Mouse (Mus musculus): ENCODE measurements around the gene Atg4b.
"Not testable (repeated sequence)": the region's sequence is repeated elsewhere in the genome, so short reads cannot be mapped to it uniquely, and the experiment has no call there.

Gene Atg4b

GRCm38 (mm10) chr1:93756154-93756553 is 4.9 kb downstream of the Atg4b start:
- DNase-seq (ENCODE audit: low spot score), result no peak

- DNase-seq (ENCODE audit: low spot score), result no peak
Measured at GRCm38 (mm10) chr1:93760076-93760475, 8.8 kb downstream of the Atg4b start.

- DNase-seq (ENCODE audit: low spot score), result not testable (repeated sequence)
Measured at GRCm38 (mm10) chr1:93763531-93763930, 12.2 kb downstream of the Atg4b start.

GRCm38 (mm10) chr1:93764871-93765591 is 13.7 kb downstream of the Atg4b start:
- DNase-seq (ENCODE audit: low spot score), result no peak

- no peak for DNase-seq (ENCODE audit: low spot score)
Measured at GRCm38 (mm10) chr1:93767600-93767999, 16.3 kb downstream of the Atg4b start.

- no peak for DNase-seq (ENCODE audit: low spot score)
Measured at GRCm38 (mm10) chr1:93769901-93770300, 18.6 kb downstream of the Atg4b start.

- no peak for DNase-seq (ENCODE audit: low spot score)
Measured at GRCm38 (mm10) chr1:93776686-93777085, 25.4 kb downstream of the Atg4b start.

- DNase-seq (ENCODE audit: low spot score), result no peak
Measured at GRCm38 (mm10) chr1:93786912-93787311, 35.6 kb downstream of the Atg4b start.

GRCm38 (mm10) chr1:93794526-93794925 is 43.2 kb downstream of the Atg4b start:
- no peak for DNase-seq (ENCODE audit: low spot score)

GRCm38 (mm10) chr1:93795886-93796285 is 44.6 kb downstream of the Atg4b start:
- DNase-seq (ENCODE audit: low spot score), result no peak

- no peak for DNase-seq (ENCODE audit: low spot score)
Measured at GRCm38 (mm10) chr1:93800670-93801503, 49.6 kb downstream of the Atg4b start.

GRCm38 (mm10) chr1:93801741-93802238 is 50.5 kb downstream of the Atg4b start, which contains the start of gene Dtymk:
TSS of gene Dtymk (minus strand) at chr1:93801934.
- DNase-seq (ENCODE audit: low spot score), result peak; percentile 92

- DNase-seq (ENCODE audit: low spot score), result no peak
Measured at GRCm38 (mm10) chr1:93802771-93803170, 51.5 kb downstream of the Atg4b start.

GRCm38 (mm10) chr1:93803556-93804507 is 52.5 kb downstream of the Atg4b start, which contains the start of gene Ing5:
TSS of gene Ing5 (plus strand) at chr1:93803965.
- peak; percentile 99 for DNase-seq (ENCODE audit: low spot score)

GRCm38 (mm10) chr1:93804818-93805217 is 53.5 kb downstream of the Atg4b start:
- no peak for DNase-seq (ENCODE audit: low spot score)

- no peak for DNase-seq (ENCODE audit: low spot score)
Measured at GRCm38 (mm10) chr1:93805221-93805951, 54.1 kb downstream of the Atg4b start.

- DNase-seq (ENCODE audit: low spot score), result no peak
Measured at GRCm38 (mm10) chr1:93808871-93809270, 57.6 kb downstream of the Atg4b start.

GRCm38 (mm10) chr1:93810011-93810410 is 58.7 kb downstream of the Atg4b start:
- no peak for DNase-seq (ENCODE audit: low spot score)

- DNase-seq (ENCODE audit: low spot score), result no peak
Measured at GRCm38 (mm10) chr1:93811495-93812039, 60.3 kb downstream of the Atg4b start.

- no peak for DNase-seq (ENCODE audit: low spot score)
Measured at GRCm38 (mm10) chr1:93817823-93818532, 66.7 kb downstream of the Atg4b start.

Measured in T-cell, adult 2 months (primary cell).